Mouse (Mus musculus) stomach, postnatal 0 days (tissue): Measurements from ENCODE around the gene Snx8.

Source experiments
- CTCF ChIP-seq: IDR thresholded peaks from 2 replicates; pipeline ENCODE4 v1.5.1; 2016; ENCODE audit warnings: antibody characterized with exemption, low read depth, mild to moderate bottlenecking, moderate library complexity
- EP300 ChIP-seq: optimal IDR thresholded peaks from 2 replicates; pipeline ENCODE3; 2016; ENCODE audit warnings: antibody characterized with exemption

DNA sequence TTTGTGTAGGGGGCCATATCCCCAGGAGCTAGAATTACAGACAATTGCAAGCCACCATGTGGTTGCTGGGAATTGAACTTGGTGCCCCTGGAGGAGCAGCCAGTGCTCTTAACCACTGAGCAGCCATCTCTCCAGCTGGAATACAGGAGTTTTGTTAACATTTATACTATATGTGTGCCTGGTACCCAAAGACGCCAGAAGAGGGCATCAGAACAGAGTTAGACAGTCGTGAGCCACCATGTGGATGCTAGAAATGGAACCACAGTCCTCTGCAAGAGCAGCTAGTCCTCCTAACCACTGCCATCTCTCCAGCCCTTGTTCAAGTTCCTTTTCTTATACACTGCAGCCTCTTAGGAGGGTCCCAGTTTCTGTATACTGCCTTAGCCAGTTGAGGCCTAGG lies 55.4 kb downstream of the Snx8 start:
- TF ChIP-seq CTCF: peak; percentile 57
- no peak for TF ChIP-seq EP300
